Mouse (Mus musculus) kidney, adult 11 months (tissue): ENCODE results near the gene Pif1.
A peak's percentile ranks its signal among the peaks of the same experiment; 100 is the strongest.

ENCODE experiments used
- DNase-seq: peaks from one replicate; pipeline ENCODE4 v3.0.0; 2022

The Pif1 gene

DNA sequence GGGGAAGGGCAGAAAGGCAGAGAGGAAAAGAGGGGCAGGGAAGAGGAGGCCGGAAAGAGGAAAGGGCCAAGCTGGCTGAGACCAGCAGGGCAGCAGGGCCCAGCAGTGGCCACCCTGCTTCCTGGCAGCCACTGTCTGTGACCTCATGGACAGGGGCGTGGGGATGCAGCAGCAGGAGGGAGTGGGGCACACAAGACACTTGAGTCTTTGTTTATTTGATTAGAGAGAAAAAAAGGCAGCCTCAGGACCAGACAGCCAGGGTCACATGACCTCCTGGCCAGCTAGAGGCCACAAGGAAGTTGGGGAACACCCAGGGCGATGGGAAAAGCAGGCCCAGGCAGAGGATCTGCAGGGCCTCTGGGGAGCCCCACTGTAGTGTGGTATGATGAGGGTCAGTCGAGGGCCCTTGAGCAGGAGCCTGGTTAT, 24.9 kb upstream of the Pif1 start:
- peak; percentile 54 for DNase-seq

DNA sequence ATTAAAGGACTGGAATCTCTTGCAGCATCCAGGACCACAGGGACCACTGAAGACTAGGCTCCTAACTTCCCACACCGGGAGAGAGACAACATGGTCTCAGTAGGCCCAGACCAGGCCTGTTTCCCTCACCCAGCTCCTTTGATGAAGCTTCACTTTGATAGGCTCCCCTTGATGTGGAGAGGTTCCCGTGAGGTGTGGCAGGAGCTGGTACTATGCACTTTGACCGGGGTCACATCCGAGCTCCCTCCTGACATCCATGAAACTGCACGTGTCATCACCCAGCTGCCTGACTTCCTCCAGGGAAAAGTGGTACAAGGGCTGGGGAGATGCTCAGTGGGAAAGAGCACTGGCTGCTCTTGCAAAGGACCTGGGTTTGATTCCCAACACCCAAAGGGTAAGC, 23.9 kb upstream of the Pif1 start:
- no peak for DNase-seq

DNA sequence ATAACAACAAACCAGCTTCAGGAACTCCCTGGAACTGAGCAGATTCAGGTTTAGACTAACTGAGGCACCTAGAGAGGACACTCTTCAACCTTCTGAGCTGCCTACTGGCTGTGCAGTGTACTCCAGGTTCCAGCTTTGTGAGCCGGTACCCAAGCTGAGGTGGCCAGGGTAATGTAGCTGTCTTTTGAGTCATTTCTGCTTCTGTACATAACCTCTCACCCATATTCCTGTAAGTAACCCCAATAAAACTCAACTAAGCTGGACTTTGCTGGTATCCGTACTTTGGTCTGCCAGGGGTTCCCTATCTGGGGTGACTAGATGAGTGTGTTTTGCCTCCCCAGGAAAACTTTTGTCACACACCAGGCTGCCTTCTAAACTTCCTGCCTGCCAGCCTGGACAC, 22.3 kb upstream of the Pif1 start:
- no peak for DNase-seq

- DNase-seq, result no peak
Observed at GRCm38 (mm10) chr9:65568787-65569186, 18.2 kb upstream of the Pif1 start.

GRCm38 (mm10) chr9:65569491-65569971, 17.4 kb upstream of the Pif1 start:
- DNase-seq, result no peak

GRCm38 (mm10) chr9:65572837-65573236, 14.1 kb upstream of the Pif1 start:
- DNase-seq, result no peak

GRCm38 (mm10) chr9:65574513-65575392, 12.2 kb upstream of the Pif1 start:
- DNase-seq, result no peak

DNA sequence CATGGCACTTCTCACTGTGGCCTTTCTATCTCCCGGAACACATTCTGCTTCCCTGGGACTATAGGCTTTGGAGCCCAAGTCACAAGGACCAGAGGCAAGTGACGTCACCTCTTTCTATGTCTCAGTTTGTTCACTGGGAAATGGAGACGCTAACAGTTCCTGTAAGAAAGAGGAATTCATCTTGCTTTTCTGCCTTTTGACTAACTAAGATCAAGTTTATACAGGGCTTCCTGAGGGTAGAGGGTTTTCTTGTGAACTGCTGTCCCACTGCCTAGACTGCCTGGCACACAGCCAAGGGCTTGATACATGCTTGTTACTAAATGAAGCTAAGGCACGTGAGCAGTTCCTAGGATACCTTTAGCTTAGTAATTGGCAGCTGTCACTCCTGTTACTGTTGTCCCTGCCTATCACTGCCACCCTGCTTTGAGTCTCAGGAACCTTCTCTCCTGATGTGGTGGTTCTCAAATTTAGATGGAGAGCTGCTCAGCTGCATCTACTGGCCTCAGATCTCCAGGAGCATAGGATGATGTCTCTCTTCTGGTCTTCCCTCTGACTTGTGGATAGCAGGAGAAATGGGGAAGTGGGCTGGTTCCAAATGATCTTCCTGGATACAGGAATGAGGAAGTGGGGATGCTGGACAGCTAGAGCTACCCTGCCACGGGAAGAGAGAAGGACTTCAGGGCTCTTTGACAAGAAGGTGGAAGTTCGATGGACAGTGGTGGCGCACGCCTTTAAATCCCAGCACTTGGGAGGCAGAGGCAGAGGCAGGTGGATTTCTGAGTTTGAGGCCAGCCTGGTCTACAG, 11.4 kb upstream of the Pif1 start:
- DNase-seq, result no peak

GRCm38 (mm10) chr9:65576861-65577510, 10.0 kb upstream of the Pif1 start:
- no peak for DNase-seq

GRCm38 (mm10) chr9:65577511-65578196, 9.3 kb upstream of the Pif1 start:
- DNase-seq, result no peak

DNA sequence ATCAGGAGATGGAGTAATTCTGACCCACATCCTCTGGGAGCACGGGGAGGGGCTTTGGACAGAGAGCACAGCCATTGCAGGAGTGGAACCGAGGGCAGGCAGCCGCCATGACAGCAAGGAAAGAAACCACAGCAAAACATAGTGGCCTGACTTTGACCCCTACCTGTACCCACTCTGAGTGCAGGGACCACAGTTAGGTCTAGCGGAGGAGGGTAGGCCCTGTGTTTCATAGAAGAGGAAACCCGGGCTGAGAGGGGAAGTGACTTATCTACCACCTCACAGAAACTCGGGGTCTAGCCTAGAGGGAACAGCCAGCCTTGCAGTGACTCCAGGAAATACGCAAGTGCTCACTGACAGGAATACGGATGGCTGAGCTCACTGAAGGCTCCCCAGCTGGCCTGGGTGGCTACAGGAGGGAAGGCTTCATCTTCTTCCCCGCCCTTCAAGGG, 8.1 kb upstream of the Pif1 start:
- DNase-seq, result peak; percentile 58

DNA sequence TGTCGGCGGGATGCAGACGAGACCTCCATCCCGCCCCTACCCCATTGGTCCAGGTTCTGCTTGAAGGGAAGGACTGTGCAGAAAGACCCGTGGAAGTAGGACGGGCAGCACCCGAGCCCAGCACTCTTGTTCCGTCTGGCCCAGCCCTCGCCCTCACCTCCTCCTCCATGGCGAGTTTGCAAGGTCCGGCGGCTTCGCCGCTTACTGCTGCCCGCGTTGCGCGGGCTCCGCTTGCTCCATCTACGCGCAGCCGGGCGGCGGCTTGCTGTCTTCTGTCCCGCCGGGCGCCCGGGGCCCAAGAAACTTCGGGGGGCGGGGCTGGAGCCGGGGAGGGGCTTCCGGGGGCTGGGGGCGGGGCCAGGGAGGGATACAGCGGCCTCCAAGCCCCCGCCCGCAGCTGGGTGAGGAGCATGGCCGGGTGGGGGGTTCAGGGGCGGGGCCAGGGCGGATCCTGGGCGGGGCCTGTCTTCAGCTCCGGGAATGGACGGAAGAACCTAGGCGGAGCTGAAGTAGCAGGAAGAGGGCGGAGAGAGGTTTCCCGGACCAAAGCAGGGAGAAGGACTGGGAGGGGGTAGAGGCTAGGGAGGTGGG, 7.1 kb upstream of the Pif1 start, which contains the start of gene Plekho2:
Gene Plekho2, minus strand, starts transcription at position 260 of the 591 bp plus-strand sequence.
- DNase-seq, result peak; percentile 94

GRCm38 (mm10) chr9:65580401-65581256, 6.3 kb upstream of the Pif1 start:
- peak; percentile 85 for DNase-seq

DNA sequence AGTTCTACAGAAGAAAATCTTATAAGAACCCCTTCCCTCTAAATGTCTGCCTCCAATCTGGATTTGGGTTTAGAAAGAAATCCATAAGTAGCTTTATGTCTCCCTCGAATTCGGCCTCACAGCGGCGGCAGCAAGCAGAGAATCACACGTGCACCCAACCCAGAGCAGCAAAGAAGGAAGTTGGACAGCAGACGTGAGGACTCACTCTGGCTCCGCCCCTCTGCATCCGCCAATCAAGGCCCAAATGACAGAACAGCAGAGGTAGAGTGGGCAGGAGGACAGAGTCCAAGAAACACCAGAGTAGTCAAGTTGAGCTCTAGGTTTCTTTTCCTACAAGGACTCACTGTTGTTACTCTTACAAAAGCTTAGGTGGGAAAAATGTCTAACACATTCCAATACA, 3.9 kb upstream of the Pif1 start:
- peak; percentile 74 for DNase-seq

GRCm38 (mm10) chr9:65587270-65587572, 261 bp downstream of the Pif1 start:
- no peak for DNase-seq

- no peak for DNase-seq
Observed at GRCm38 (mm10) chr9:65587573-65588358, 806 bp downstream of the Pif1 start.

DNA sequence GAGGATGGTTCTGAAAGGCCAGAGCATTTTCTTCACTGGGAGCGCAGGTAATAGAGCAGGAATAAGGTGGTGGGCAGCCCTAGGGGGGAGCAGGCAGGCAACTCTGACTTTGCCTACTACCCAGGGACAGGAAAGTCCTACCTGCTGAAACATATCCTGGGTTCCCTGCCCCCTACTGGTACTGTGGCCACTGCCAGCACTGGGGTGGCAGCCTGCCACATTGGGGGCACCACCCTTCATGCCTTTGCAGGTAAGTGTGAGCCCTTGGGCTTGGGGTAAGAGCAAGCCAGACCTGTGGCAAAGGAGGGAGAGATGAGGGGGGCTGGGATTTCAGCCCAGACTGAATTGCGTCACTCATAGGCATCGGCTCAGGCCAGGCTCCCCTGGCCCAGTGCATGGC, 2.1 kb downstream of the Pif1 start:
- no peak for DNase-seq

GRCm38 (mm10) chr9:65592721-65593120, 5.8 kb downstream of the Pif1 start:
- DNase-seq, result no peak

DNA sequence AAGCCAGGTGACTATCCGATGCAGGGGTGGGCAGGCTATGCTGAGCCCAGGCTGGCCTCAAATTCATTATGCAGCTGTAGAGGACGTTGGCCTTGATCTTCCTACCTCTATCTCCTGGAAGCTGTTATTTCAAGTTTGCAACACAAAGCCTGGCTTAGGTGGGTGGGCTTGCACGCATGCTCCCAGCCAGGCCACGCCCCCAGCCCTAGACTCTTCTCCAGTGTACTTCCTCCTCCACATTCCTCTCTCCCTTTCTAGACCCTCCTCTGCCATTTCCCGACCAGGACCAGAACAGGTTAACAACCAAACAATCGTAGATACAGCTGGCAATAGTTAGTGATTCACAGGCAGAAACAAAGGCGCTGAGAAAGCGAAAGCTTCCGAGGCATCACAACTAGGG, 6.6 kb downstream of the Pif1 start:
- DNase-seq, result no peak

DNA sequence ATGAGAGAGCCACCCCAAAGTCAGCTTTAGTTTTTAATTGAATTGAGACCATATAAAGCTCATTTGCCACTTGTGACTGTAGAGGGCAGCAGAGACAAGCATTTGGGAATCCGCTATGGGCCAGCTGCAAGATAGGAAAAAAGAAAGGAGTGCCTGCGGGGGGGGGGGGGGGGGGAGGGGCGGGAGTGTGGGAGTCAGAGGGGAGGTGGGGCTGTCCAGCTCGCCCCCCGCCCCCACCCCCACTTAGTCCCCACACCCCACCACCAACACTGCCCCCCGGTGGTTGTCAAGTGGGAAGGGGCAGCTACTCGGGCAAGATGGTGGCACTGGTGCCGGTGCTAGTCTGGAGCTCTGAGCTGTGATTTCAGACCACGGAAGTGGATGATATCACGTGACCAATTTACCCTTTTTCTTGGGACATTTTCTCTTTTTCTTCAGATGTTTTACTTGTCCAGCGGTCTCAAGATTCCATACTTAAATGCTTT, 11.8 kb downstream of the Pif1 start:
- no peak for DNase-seq
